Mouse (Mus musculus) embryonic facial prominence, embryonic 10.5 days (tissue): Measurements from ENCODE around the gene Pla2g4f. TPM values are rescaled to one million over a fixed set of nuclear protein-coding genes. Genes with fewer than 3 reads are reported as not detected.

Source experiments
- DNase-seq: peaks from one replicate; pipeline ENCODE4 v3.0.0-alpha.2; 2017; ENCODE audit warnings: low spot score
- H3K27ac ChIP-seq: fragments of 300-500 bp; sonication (generic); replicated peaks from 2 replicates; pipeline ENCODE4 v1.5.1; 2016; ENCODE audit warnings: mild to moderate bottlenecking
- H3K27me3 ChIP-seq: fragments of 300-500 bp; sonication (generic); replicated peaks from 2 replicates; pipeline ENCODE4 v1.6.1; 2016; ENCODE audit warnings: low read depth, mild to moderate bottlenecking; ENCODE audit not compliant: poor library complexity, severe bottlenecking
- H3K36me3 ChIP-seq: fragments of 300-500 bp; sonication (generic); replicated peaks from 2 replicates; pipeline ENCODE4 v1.6.1; 2016; ENCODE audit warnings: mild to moderate bottlenecking, moderate library complexity
- H3K4me1 ChIP-seq: fragments of 300-500 bp; sonication (generic); 2 replicates; pipeline ENCODE4 v1.6.1; 2016
- H3K4me3 ChIP-seq: fragments of 300-500 bp; sonication (generic); 2 replicates; pipeline ENCODE4 v1.5.1; 2016; ENCODE audit warnings: mild to moderate bottlenecking, moderate library complexity
- H3K9me3 ChIP-seq: fragments of 300-500 bp; sonication (generic); 2 replicates; pipeline ENCODE4 v1.6.1; 2016; ENCODE audit warnings: mild to moderate bottlenecking
- WGBS: fragments of 180-500 bp; shearing (Covaris S2); methylation state at CpG from one replicate; pipeline ENCODE4 v1.1.7; 2016; 5-methylcytosine and 5-hydroxymethylcytosine counted together
- polyA plus RNA-seq: library from polyadenylated mRNA; unstranded; fragments of >200 nt; fragmentation: Nextera tagmentation; extraction: Ambion mirVana; gene quantifications from 2 replicates; pipeline ENCODE4 v1.2.1, GENCODE M21; 2016

Pla2g4f gene
- polyA plus RNA-seq, 1 experiment from 2014 or later, result not detected

DNA sequence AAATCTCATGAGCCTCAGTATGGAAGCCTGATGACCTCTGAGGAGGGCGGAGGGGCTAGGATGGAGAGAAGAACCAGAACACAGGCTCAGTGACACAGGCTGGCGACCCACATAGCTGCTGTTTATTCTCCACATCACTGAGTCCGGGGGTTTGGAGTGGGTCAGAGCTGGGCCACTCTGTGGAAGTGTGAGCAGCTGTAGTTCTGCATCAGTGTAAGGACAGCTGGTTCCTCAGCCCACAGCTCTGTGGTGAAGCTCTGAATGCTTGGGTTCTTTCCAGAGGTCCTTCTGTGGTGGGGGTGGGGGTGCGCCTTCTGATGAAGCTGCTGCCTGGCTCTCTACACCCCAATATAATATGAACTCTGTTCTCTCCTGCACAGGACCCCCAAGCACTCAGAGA is 14.1 kb downstream of the Pla2g4f start:
- no peaks in the 10 kb centered on the region for H3K4me1 ChIP-seq
- no peak overlapping the region for H3K4me3 ChIP-seq
- H3K27me3 ChIP-seq, result no peaks in the 10 kb centered on the region
- no peaks in the 10 kb centered on the region for H3K36me3 ChIP-seq
- no peak overlapping the region for H3K27ac ChIP-seq
- WGBS, result 84% methylated on average over 4 of the region's 4 CpGs
- H3K9me3 ChIP-seq, result no peaks in the 10 kb centered on the region
- DNase-seq, result no peak

DNA sequence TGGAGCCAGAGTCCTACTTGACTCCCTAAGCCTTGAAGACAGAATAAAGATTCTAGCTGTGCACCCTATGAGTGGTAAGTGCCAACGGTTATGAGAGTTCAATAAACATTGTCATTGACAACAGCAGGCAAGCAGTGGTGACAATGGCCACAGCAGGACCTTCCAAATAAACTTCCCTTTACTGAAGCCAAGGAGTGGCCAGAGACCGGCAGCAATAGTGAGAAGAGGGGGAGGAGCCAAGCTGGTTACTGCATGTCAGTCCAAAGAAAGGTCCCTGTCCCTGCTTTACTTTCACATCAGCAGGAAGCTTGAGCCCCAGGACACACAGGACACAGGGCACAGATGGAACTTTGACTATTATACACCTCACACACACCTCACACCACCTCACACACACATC is 17.8 kb downstream of the Pla2g4f start:
- no peak for DNase-seq
- no peaks in the 10 kb centered on the region for H3K9me3 ChIP-seq
- 24% methylated on average over 2 of the region's 2 CpGs for WGBS
- H3K4me1 ChIP-seq, result no peaks in the 10 kb centered on the region
- H3K4me3 ChIP-seq, result no peak overlapping the region
- no peak overlapping the region for H3K27ac ChIP-seq
- H3K36me3 ChIP-seq, result no peaks in the 10 kb centered on the region
- H3K27me3 ChIP-seq, result no peaks in the 10 kb centered on the region

DNA sequence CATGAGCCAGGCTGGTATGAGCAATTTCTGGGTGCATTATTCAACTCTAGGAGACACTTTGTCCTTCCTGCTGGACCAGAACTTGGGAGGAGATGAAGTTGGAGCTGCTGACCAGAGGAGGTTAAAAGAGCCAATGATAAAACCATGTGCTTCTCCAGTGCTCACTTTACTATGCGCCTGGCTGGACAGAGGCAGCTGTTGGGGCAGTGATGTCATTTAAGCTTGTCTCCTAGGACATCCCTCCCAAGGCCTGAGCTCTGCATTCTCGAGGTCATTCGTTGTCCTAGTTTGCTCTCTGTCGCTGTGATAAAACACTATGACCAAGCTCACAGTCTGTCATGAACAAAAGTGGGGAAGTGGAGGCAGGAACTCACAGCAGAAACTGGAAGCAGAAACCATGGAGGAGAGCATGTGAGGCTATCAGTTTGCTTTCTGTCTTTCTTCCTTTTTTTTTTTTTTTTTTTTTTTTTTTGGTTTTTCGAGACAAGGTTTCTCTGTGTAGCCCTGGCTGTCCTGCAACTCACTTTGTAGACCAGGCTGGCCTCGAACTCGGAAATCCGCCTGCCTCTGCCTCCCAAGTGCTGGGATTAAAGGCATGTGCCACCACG is 22.4 kb downstream of the Pla2g4f start:
- H3K27me3 ChIP-seq, result no peaks in the 10 kb centered on the region
- no peak overlapping the region for H3K27ac ChIP-seq
- no peak overlapping the region for H3K4me3 ChIP-seq
- DNase-seq, result no peak
- WGBS, result 89% methylated on average over 8 of the region's 9 CpGs
- H3K36me3 ChIP-seq, result no peaks in the 10 kb centered on the region
- H3K9me3 ChIP-seq, result no peaks in the 10 kb centered on the region
- H3K4me1 ChIP-seq, result no peaks in the 10 kb centered on the region

DNA sequence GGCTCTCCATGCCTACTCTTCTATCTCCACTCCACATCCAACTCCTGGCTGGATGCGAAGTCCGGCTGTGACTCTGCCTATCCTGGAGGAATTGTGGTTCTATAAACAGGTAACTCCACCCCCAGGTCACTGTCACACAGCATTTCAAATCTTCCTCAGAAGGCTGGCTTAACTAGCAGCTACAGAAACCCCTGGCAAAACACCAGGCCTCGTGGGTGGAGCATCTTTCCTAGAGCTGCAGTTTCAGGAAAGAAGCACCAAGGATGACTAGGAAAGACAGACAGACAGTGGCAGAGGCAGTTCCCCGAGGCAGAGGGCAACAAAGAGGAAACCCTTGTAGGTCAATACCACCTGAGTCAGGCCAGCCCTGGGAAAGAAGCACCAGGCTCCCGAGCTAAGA is 25.0 kb downstream of the Pla2g4f start, which contains the start of gene Pla2g4d:
Pla2g4d (minus strand) TSS at position 203 of the 400 bp plus-strand sequence.
- DNase-seq, result no peak
- Histone ChIP-seq H3K9me3 (no peaks in the 10 kb centered on the region), H3K27me3 (no peaks in the 10 kb centered on the region), H3K4me1 (no peaks in the 10 kb centered on the region), H3K4me3 (no peak within 1 kb of the TSS), H3K27ac (no peak within 1 kb of the TSS), H3K36me3 (no peaks in the 10 kb centered on the region)
- WGBS, result 72% methylated on average over 5 of the region's 5 CpGs

DNA sequence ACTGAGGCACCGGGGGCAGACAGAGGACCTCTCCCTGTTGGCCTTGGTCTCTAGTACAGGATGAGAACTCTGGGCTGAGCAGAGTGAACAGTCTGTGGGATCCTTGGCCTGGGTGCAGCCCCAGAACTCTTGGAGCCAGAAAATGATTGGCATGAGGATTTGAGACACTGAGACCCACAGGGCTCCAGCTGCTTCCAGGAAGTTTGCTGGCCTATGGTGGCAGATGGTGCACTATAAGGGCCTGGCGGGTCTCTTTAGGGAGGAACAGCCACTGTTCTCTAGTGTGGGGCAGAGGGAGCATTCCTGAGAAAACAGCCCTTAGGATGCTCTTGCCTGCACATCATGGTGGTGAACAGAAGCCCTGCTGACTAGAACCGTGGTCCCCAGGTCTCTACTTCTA is 25.6 kb downstream of the Pla2g4f start:
- Histone ChIP-seq H3K4me1 (0 out of 2 replicates have a peak, but pooled peaks cover 3% of the 10 kb centered on the region), H3K27me3 (no peaks in the 10 kb centered on the region), H3K36me3 (no peaks in the 10 kb centered on the region), H3K4me3 (no peak overlapping the region), H3K27ac (no peak overlapping the region), H3K9me3 (no peaks in the 10 kb centered on the region)
- WGBS, result 87% methylated on average over 3 of the region's 3 CpGs
- no peak for DNase-seq

DNA sequence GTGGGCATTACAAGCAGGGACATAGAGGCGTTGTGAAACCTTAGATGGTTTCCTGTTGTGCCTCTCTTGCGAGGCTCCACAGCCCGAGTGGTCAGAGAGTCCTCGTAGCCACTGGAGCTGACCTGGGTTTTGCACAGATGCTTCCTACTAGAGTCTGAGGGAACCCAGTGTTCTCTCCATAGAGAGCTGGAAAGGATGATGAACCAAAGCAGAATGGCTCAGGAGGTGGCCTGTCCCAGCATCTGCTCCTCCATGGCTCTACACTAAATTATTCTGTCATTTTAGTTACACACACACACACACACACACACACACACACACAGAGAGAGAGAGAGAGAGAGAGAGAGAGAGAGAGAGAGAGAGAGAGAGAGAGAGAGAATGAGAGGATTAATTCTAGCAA is 28.3 kb downstream of the Pla2g4f start:
- no peaks in the 10 kb centered on the region for H3K27me3 ChIP-seq
- no peaks in the 10 kb centered on the region for H3K36me3 ChIP-seq
- no peak overlapping the region for H3K4me3 ChIP-seq
- H3K4me1 ChIP-seq, result 0 out of 2 replicates have a peak, but pooled peaks cover 3% of the 10 kb centered on the region
- no peaks in the 10 kb centered on the region for H3K9me3 ChIP-seq
- DNase-seq, result no peak
- H3K27ac ChIP-seq, result no peak overlapping the region
- 73% methylated on average over 4 of the region's 4 CpGs for WGBS

DNA sequence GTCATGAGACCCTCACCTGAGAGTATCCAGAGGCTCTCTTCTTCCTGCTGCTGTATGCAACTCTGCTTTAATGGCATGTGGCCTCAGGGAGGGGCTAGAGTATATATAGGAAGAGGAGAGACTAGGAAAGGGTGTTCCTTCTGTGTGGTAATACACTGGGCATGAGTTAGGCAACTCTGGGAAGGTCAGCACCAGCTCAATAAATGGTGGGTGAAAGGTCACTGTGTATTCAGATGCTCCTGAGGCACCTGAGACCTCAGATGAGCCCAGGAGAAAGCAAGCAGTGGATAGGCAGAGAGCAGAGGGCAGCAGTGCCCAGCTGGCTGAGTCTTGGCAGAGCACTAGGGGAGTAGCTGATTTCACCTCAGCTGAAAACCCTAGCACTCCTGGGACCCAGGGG is 29.3 kb downstream of the Pla2g4f start:
- H3K36me3 ChIP-seq, result no peaks in the 10 kb centered on the region
- no peak overlapping the region for H3K4me3 ChIP-seq
- H3K9me3 ChIP-seq, result no peaks in the 10 kb centered on the region
- H3K4me1 ChIP-seq, result peaks cover 3% of the 10 kb centered on the region; the same call in 1 of the 2 replicates
- no peaks in the 10 kb centered on the region for H3K27me3 ChIP-seq
- no peak for DNase-seq
- no peak overlapping the region for H3K27ac ChIP-seq

DNA sequence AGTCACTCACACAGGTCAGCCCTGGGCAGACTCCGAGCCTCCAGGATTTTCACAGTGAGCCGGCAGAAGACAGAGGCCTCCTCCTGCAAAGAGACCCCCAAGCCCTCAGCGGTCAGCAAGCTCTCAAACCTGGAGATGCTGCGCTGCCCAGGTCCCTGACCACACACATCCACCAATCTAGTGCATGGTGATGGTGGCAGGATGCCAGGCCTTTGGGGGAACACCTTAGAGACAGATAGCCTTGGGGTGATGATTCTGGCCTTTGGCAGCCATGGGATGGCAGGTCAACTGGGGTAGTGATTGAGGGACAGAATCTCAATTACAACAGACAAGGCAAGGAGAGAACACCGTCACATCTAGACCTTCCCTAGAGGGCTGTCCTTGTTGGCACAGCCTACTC is 29.9 kb downstream of the Pla2g4f start:
- no peak for DNase-seq
- 83% methylated on average over 5 of the region's 5 CpGs for WGBS
- Histone ChIP-seq H3K4me3 (no peak overlapping the region), H3K27ac (no peak overlapping the region), H3K9me3 (no peaks in the 10 kb centered on the region), H3K27me3 (no peaks in the 10 kb centered on the region), H3K4me1 (peaks cover 3% of the 10 kb centered on the region; the same call in 1 of the 2 replicates), H3K36me3 (no peaks in the 10 kb centered on the region)

DNA sequence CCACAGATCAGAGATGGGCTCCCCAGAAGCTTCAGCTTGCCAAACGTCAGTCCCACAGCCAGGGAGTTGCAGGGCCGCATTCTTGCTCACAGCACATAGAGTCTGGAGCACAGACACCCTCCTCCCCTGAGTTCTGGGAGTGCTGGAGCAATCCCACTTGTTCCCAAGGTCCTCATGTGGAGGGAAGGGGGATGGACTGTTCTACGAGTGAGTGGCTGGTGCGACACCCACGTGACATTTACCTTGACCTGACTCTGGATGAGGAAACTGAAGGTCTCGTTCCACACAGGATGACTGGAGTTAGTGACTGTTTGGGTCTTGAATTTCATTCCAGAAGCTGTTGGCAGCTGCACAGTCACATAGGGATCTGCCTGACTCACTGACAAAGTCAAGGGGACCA is 30.4 kb downstream of the Pla2g4f start:
- Histone ChIP-seq H3K4me1 (peaks cover 3% of the 10 kb centered on the region; the same call in 1 of the 2 replicates), H3K36me3 (no peaks in the 10 kb centered on the region), H3K4me3 (no peak overlapping the region), H3K27ac (no peak overlapping the region), H3K9me3 (no peaks in the 10 kb centered on the region), H3K27me3 (no peaks in the 10 kb centered on the region)
- WGBS, result 56% methylated on average over 6 of the region's 6 CpGs
- DNase-seq, result no peak

DNA sequence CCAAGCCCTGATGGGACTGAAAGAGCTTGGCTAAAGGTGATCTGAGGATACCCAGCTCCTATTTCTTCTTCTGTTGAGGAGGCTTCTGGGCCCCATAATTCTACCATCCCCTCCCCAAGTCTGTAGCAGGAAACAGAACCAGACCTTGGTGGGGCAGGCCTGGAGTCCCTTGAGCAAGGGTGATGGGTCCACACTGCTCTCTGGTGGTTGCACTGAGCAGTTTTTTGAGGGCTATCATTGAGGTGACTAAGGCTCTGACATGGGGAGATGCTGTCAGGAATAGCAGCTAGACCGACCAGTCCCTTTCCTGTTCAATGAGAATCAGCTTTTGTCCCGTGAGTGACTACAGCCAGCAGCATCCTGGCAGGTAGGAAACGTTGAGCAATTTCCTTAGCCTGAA is 32.7 kb downstream of the Pla2g4f start:
- H3K27ac ChIP-seq, result no peak overlapping the region
- H3K4me1 ChIP-seq, result peaks cover 3% of the 10 kb centered on the region; the same call in 1 of the 2 replicates
- H3K9me3 ChIP-seq, result no peaks in the 10 kb centered on the region
- no peaks in the 10 kb centered on the region for H3K36me3 ChIP-seq
- DNase-seq, result no peak
- WGBS, result 47% methylated on average over 3 of the region's 3 CpGs
- no peak overlapping the region for H3K4me3 ChIP-seq
- H3K27me3 ChIP-seq, result no peaks in the 10 kb centered on the region

DNA sequence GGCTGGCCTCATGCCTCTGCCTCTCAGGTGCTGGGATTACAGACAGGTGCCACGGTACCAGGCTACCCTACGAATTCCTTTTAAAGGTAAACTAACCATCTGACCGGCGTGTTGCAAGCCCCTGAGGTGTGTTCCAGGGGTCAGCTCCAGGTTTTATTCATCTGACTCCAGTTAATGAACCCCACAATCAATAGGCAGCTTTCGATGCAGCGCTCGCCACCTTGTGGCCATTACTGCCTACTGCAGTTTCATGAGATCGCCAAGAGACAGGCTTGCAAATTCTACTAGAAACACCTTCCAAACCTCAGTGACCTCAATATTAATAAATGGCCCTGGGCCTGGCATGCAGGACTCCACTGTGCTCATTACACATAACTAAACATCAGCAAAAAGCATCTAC is 34.0 kb downstream of the Pla2g4f start:
- Histone ChIP-seq H3K36me3 (no peaks in the 10 kb centered on the region), H3K27me3 (no peaks in the 10 kb centered on the region), H3K9me3 (no peaks in the 10 kb centered on the region), H3K27ac (no peak overlapping the region), H3K4me1 (peaks cover 3% of the 10 kb centered on the region; the same call in 1 of the 2 replicates), H3K4me3 (no peak overlapping the region)
- DNase-seq, result peak; percentile 57
- WGBS, result 14% methylated on average over 8 of the region's 8 CpGs

DNA sequence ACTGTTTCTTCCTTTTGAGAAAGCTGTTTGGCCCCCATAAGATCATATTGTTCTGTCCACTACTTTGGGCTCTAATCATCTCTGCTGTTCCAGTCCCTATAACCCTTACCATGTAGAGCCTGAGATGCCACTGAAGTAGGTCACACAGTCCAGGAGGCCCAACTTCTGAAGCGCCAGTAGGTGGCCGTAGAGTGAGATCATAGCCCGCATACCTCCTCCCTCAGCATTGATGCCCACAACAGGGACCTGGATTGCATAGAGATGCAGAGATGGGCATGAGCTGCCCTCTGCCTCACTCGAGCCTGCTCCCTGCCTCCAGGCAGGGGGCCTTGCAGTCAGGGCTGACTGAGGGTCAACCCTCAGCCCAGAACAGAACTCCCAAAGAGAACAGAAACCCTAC is 37.0 kb downstream of the Pla2g4f start:
- DNase-seq, result no peak
- Histone ChIP-seq H3K27ac (no peak overlapping the region; the same call in 1 of the 2 replicates), H3K36me3 (no peaks in the 10 kb centered on the region), H3K4me1 (no peaks in the 10 kb centered on the region; the same call in 1 of the 2 replicates), H3K9me3 (no peaks in the 10 kb centered on the region), H3K4me3 (no peak overlapping the region), H3K27me3 (no peaks in the 10 kb centered on the region)
- 80% methylated on average over 4 of the region's 4 CpGs for WGBS

DNA sequence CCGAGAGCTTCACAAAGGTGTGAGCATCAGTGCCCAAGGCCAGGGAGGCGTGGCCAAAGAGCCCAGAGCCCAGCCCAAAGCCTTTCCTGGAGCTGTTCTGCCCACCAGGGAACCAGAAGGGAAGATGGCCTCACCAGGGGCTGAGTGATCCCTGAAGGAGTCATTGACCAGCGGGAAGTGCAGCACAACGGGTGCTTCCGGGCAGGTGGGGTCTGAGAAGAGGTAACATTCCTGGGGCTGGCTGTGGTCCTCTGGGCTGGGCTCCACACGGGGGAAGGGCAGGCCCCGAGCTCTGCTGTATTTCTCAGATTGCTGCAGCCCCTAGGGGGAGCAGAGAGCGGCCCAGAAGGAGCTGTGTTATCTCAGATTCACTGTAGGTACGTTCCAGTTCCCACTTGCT is 45.3 kb downstream of the Pla2g4f start:
- H3K9me3 ChIP-seq, result no peaks in the 10 kb centered on the region
- peaks cover 17% of the 10 kb centered on the region for H3K4me1 ChIP-seq
- no peaks in the 10 kb centered on the region for H3K36me3 ChIP-seq
- H3K4me3 ChIP-seq, result peak overlapping the region; percentile 37
- H3K27me3 ChIP-seq, result peaks cover 25% of the 10 kb centered on the region
- H3K27ac ChIP-seq, result peak overlapping the region; percentile 37; the same call in 1 of the 2 replicates
- 2% methylated on average over 9 of the region's 9 CpGs for WGBS
- peak; percentile 56 for DNase-seq
